Mouse (Mus musculus) midbrain, embryonic 14.5 days (tissue): ENCODE data around the gene Spesp1. TPM values are rescaled to one million over a fixed set of nuclear protein-coding genes. Genes with fewer than 3 reads are reported as not detected.
A peak's percentile ranks its signal among the peaks of the same experiment; 100 is the strongest.

Source experiments
- ATAC-seq: fragments of 200-750 bp; cut with Nextera tagmentation; 2 replicates; pipeline ENCODE4 v1.8.0; 2017; ENCODE audit warnings: moderate number of reproducible peaks, moderate library complexity; ENCODE audit not compliant: low FRiP score, low TSS enrichment
- DNase-seq: peaks from one replicate; pipeline ENCODE4 v3.0.0-alpha.2; 2015
- H3K27ac ChIP-seq: fragments of 300-500 bp; sonication (generic); replicated peaks from 2 replicates; pipeline ENCODE4 v1.5.1; 2014; ENCODE audit warnings: mild to moderate bottlenecking, low read depth, low read length, moderate library complexity
- H3K27me3 ChIP-seq: fragments of 300-500 bp; sonication (generic); 2 replicates; pipeline ENCODE4 v1.6.1; 2014; ENCODE audit warnings: low read length, control low read depth, mixed read lengths; ENCODE audit not compliant: control insufficient read depth, insufficient read depth
- H3K36me3 ChIP-seq: fragments of 300-500 bp; sonication (generic); 2 replicates; pipeline ENCODE4 v1.6.1; 2014; ENCODE audit warnings: low read length, control low read depth; ENCODE audit not compliant: control insufficient read depth, insufficient read depth
- H3K4me1 ChIP-seq: fragments of 300-500 bp; sonication (generic); 2 replicates; pipeline ENCODE4 v1.6.1; 2014; ENCODE audit warnings: mild to moderate bottlenecking, antibody characterized with exemption, low read length, control low read depth; ENCODE audit not compliant: control insufficient read depth, insufficient read depth
- H3K4me2 ChIP-seq: fragments of 300-500 bp; sonication (generic); 2 replicates; pipeline ENCODE4 v1.6.1; 2014; ENCODE audit warnings: mild to moderate bottlenecking, low read length, moderate library complexity
- H3K4me3 ChIP-seq: fragments of 300-500 bp; sonication (generic); replicated peaks from 2 replicates; pipeline ENCODE4 v1.5.1; 2014; ENCODE audit warnings: low read depth, low read length
- H3K9ac ChIP-seq: fragments of 300-500 bp; sonication (generic); replicated peaks from 2 replicates; pipeline ENCODE4 v1.6.1; 2014; ENCODE audit warnings: mild to moderate bottlenecking, low read length, moderate library complexity
- H3K9me3 ChIP-seq: fragments of 300-500 bp; sonication (generic); 2 replicates; pipeline ENCODE4 v1.6.1; 2016; ENCODE audit warnings: low read length, control low read depth, mixed read lengths; ENCODE audit not compliant: control insufficient read depth
- WGBS: fragments of 180-500 bp; shearing (Covaris S2); extraction: QIAGEN DNeasy Blood & Tissue Kit; methylation state at CpG from one replicate; pipeline ENCODE4 v1.1.7; 2014; 5-methylcytosine and 5-hydroxymethylcytosine counted together
- polyA plus RNA-seq: library from polyadenylated mRNA; unstranded; fragments of >200 nt; fragmentation: Nextera tagmentation; extraction: Ambion mirVana; gene quantifications from 2 replicates; pipeline ENCODE4 v1.2.1, GENCODE M21; 2014

The Spesp1 gene
- polyA plus RNA-seq, 1 experiment from 2014 or later: not detected

- no peaks in the 10 kb centered on the region for H3K4me1 ChIP-seq
- no peak overlapping the region for H3K4me3 ChIP-seq
- no peak overlapping the region for H3K4me2 ChIP-seq
- H3K27me3 ChIP-seq: no peaks in the 10 kb centered on the region
- ATAC-seq (no peak), DNase-seq (peak; percentile 44)
- H3K9ac ChIP-seq: no peak overlapping the region
- H3K27ac ChIP-seq: 0 out of 2 replicates have a peak overlapping the region, but pooled peaks have one; percentile 2
- H3K36me3 ChIP-seq: no peaks in the 10 kb centered on the region
- WGBS: 60% methylated on average over 9 of the region's 9 CpGs
- peaks cover 5% of the 10 kb centered on the region; the same call in 1 of the 2 replicates for H3K9me3 ChIP-seq
Observed at GRCm38 (mm10) chr9:62255896-62256576, 26.0 kb downstream of the Spesp1 start.

GRCm38 (mm10) chr9:62253736-62254443 lies 28.1 kb downstream of the Spesp1 start:
- Histone ChIP-seq H3K4me2 (no peak overlapping the region), H3K36me3 (no peaks in the 10 kb centered on the region), H3K4me1 (no peaks in the 10 kb centered on the region), H3K27ac (no peak overlapping the region), H3K4me3 (no peak overlapping the region), H3K9ac (no peak overlapping the region), H3K9me3 (no peaks in the 10 kb centered on the region), H3K27me3 (no peaks in the 10 kb centered on the region)
- no peak for ATAC-seq
- DNase-seq: peak; percentile 67
- 19% methylated on average over 3 of the region's 3 CpGs for WGBS

GRCm38 (mm10) chr9:62250296-62250695 lies 31.7 kb downstream of the Spesp1 start:
- DNase-seq (no peak), ATAC-seq (no peak)
- Histone ChIP-seq H3K27ac (no peak overlapping the region), H3K27me3 (no peaks in the 10 kb centered on the region), H3K4me2 (no peak overlapping the region), H3K4me3 (no peak overlapping the region), H3K4me1 (peaks cover 2% of the 10 kb centered on the region; the same call in 1 of the 2 replicates), H3K9ac (no peak overlapping the region), H3K9me3 (no peaks in the 10 kb centered on the region), H3K36me3 (no peaks in the 10 kb centered on the region)
- 92% methylated on average over 4 of the region's 4 CpGs for WGBS

- no peak overlapping the region for H3K4me2 ChIP-seq
Observed at GRCm38 (mm10) chr9:62246380-62246942, 35.5 kb downstream of the Spesp1 start.

GRCm38 (mm10) chr9:62245612-62246379 lies 36.2 kb downstream of the Spesp1 start:
- H3K36me3 ChIP-seq: no peaks in the 10 kb centered on the region
- whole genome bisulfite sequencing: 56% methylated on average over 17 of the region's 17 CpGs
- peaks cover 17% of the 10 kb centered on the region; the same call in 1 of the 2 replicates for H3K4me1 ChIP-seq
- peak overlapping the region; percentile 49 for H3K27ac ChIP-seq
- no peaks in the 10 kb centered on the region for H3K9me3 ChIP-seq
- no peak overlapping the region; the same call in 1 of the 2 replicates for H3K4me2 ChIP-seq
- no peak overlapping the region for H3K4me3 ChIP-seq
- no peak for ATAC-seq
- H3K27me3 ChIP-seq: no peaks in the 10 kb centered on the region
- no peak overlapping the region for H3K9ac ChIP-seq
- peak; percentile 66 for DNase-seq

More at GRCm38 (mm10) chr9:62246380-62246942, 35.5 kb downstream of the Spesp1 start:
- Histone ChIP-seq H3K27me3 (no peaks in the 10 kb centered on the region), H3K36me3 (no peaks in the 10 kb centered on the region), H3K9ac (0 out of 2 replicates have a peak overlapping the region, but pooled peaks have one; percentile 9), H3K9me3 (no peaks in the 10 kb centered on the region), H3K4me1 (peaks cover 17% of the 10 kb centered on the region; the same call in 1 of the 2 replicates), H3K4me3 (no peak overlapping the region), H3K27ac (peak overlapping the region; percentile 49)
- WGBS: 70% methylated on average over 4 of the region's 4 CpGs
- ATAC-seq (no peak), DNase-seq (no peak)

GRCm38 (mm10) chr9:62244612-62245010 lies 37.4 kb downstream of the Spesp1 start:
- Histone ChIP-seq H3K36me3 (no peaks in the 10 kb centered on the region), H3K4me3 (no peak overlapping the region), H3K27ac (no peak overlapping the region), H3K27me3 (no peaks in the 10 kb centered on the region), H3K9me3 (no peaks in the 10 kb centered on the region), H3K9ac (no peak overlapping the region), H3K4me2 (no peak overlapping the region), H3K4me1 (peaks cover 17% of the 10 kb centered on the region; the same call in 1 of the 2 replicates)
- 38% methylated on average over 3 of the region's 3 CpGs for WGBS
- ATAC-seq: no peak
- no peak for DNase-seq

- no peak overlapping the region for H3K4me3 ChIP-seq
- no peaks in the 10 kb centered on the region for H3K36me3 ChIP-seq
- ATAC-seq (no peak), DNase-seq (peak; percentile 95)
- H3K4me1 ChIP-seq: peaks cover 17% of the 10 kb centered on the region; the same call in 1 of the 2 replicates
- 23% methylated on average over 19 of the region's 19 CpGs for WGBS
- H3K4me2 ChIP-seq: peak overlapping the region; percentile 31
- 0 out of 2 replicates have a peak overlapping the region, but pooled peaks have one; percentile 14 for H3K27ac ChIP-seq
- H3K27me3 ChIP-seq: no peaks in the 10 kb centered on the region
- H3K9ac ChIP-seq: no peak overlapping the region
- no peaks in the 10 kb centered on the region for H3K9me3 ChIP-seq
Observed at GRCm38 (mm10) chr9:62243991-62244611, 37.9 kb downstream of the Spesp1 start.

GRCm38 (mm10) chr9:62240036-62240435 lies 42.0 kb downstream of the Spesp1 start:
- H3K4me2 ChIP-seq: no peak overlapping the region
- H3K9me3 ChIP-seq: no peaks in the 10 kb centered on the region
- 73% methylated on average over 10 of the region's 10 CpGs for WGBS
- ATAC-seq (no peak), DNase-seq (no peak)
- no peak overlapping the region for H3K9ac ChIP-seq
- peaks cover 12% of the 10 kb centered on the region for H3K4me1 ChIP-seq
- H3K27me3 ChIP-seq: no peaks in the 10 kb centered on the region
- H3K4me3 ChIP-seq: no peak overlapping the region
- H3K27ac ChIP-seq: no peak overlapping the region
- no peaks in the 10 kb centered on the region for H3K36me3 ChIP-seq
